Mouse (Mus musculus) adipose tissue, adult 10 weeks (tissue): Measurements from ENCODE around the gene Ddost. TPM values are rescaled to one million over a fixed set of nuclear protein-coding genes. Genes with fewer than 3 reads are reported as not detected.

Experiments used
- polyA plus RNA-seq: library from polyadenylated mRNA; stranded (reverse); fragments of 350-450 nt; fragmentation: Illumina TruSeq; extraction: RNeasy Lipid Tissue Mini Kit (QIAGEN cat#74804); gene quantifications from one replicate; pipeline ENCODE4 v1.2.3, GENCODE M21; 2014; ENCODE audit warnings: low read depth, low replicate concordance

Ddost gene
- 225 TPM for polyA plus RNA-seq

DNA sequence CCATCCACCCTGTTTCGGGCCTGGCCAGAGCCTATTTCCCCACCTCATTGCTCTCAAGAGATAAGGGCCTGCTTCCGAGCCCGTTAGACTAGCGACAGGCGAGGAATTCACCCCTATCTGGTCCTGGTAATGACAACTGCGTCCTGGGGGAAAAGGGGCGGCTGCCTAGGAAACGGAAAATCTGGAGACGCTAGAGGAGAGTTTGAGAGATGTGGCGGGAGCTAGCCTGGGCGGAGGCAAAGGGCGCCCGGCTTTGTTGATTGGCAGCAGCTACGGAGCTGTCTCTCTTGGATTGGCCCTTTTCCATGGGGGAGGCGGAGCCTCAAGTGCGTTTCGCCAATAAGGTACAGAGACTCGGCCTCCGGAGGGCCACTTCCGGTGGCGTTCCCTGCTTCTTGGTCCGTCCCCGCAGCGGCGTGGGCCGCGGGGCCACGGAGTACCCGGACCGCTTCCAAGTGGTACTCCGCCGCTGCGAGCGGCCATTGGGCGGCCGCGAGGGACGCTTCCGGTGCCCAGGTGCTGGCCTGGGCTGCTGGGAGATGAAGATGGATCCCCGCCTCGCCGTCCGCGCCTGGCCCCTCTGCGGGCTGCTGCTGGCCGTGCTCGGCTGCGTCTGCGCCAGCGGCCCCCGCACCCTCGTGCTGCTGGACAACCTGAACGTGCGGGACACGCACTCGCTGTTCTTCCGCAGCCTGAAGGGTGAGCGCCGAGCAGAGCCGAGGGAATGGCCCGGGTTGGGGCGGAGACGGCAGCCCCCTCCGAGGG, at the start of gene Ddost:
Gene Ddost (plus strand): TSS at position 391 of the 765 bp plus-strand sequence.

DNA sequence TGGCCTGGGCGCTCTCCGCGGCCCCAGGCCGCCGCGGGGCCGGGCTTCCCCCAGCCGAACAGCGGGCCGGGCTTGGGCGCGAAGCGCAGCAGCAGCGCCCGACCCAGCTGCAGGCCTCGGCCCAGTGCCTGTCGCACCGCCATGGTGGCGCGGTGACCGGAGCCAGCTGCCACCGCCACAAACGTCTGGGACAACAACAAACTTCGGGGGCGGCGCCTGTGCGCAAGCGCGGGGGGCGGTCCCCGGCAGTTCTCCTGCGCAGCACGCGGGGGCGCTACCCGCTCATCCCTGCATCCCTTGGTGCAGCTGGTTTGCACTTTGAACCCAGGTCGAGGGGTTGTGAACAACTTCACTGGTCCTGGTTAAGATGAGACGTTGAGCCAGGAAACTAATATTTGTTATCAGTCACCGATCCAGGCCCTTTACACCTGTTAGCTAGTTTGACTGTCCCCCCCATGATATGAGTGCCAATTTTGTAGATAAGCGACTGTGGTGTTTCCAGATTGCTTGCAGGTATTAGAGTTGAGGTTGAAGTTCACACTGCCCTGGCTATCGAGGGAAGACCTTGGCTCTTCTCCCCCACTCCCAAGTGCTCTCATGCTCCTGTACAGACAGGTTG, 21.7 kb downstream of the Ddost start, which contains the start of gene Pink1:
Gene Pink1 (minus strand): TSS at position 231 of the 619 bp plus-strand sequence.

Other genes with a start within 250 kb of the Ddost start
- gene Hp1bp3, start 88.4 kb upstream of the Ddost start, polyA plus RNA-seq: 114 TPM
- 5.3 TPM for gene Sh2d5, start 54.3 kb upstream of the Ddost start, polyA plus RNA-seq
- gene Kif17, start 54.3 kb upstream of the Ddost start, polyA plus RNA-seq: 10.0 TPM
- gene Pink1, start 21.6 kb downstream of the Ddost start, polyA plus RNA-seq: 167 TPM
- 15.5 TPM for gene Cda, start 63.3 kb downstream of the Ddost start, polyA plus RNA-seq
- not detected for gene Fam43b, start 91.8 kb downstream of the Ddost start, polyA plus RNA-seq
- gene Mul1, start 129.9 kb downstream of the Ddost start, polyA plus RNA-seq: 17.4 TPM
- gene Camk2n1, start 149.6 kb downstream of the Ddost start, polyA plus RNA-seq: 14.2 TPM